Mouse (Mus musculus) brain, embryonic 14.5 days (tissue): Measurements from ENCODE around the gene Mybbp1a.

Source experiments
- CTCF ChIP-seq: fragments of 200-500 bp; IDR thresholded peaks from 2 replicates; pipeline ENCODE4 v1.5.1; 2012; ENCODE audit warnings: inconsistent platforms, mild to moderate bottlenecking, moderate library complexity, borderline replicate concordance; ENCODE audit not compliant: insufficient read depth, insufficient read length; ENCODE audit errors: extremely low read depth
- POLR2A ChIP-seq: fragments of 200-500 bp; IDR thresholded peaks from 2 replicates; pipeline ENCODE4 v1.6.1; 2012; ENCODE audit warnings: mild to moderate bottlenecking, inconsistent platforms, borderline replicate concordance; ENCODE audit not compliant: poor library complexity, insufficient read depth, insufficient read length, severe bottlenecking; ENCODE audit errors: extremely low read depth

- TF ChIP-seq CTCF = no peak
- TF ChIP-seq POLR2A = no peak
Observed at GRCm38 (mm10) chr11:72411945-72412344, 29.2 kb upstream of the Mybbp1a start.
